Mouse (Mus musculus) MEL (cell line): ENCODE data around the gene Spg21.

Experiments
- CTCF ChIP-seq, 3 experiments: IDR thresholded peaks in 2 of 3; conservative IDR thresholded peaks in 1 of 3; 2 replicates each; pipeline ENCODE4 v1.5.1; 2011 to 2012; ENCODE audit warnings: low read length in 3 of 3, low read depth in 2 of 3, mild to moderate bottlenecking in 2 of 3, improper control_type of control experiment in 1 of 3, inconsistent platforms in 1 of 3, mixed read lengths in 1 of 3, moderate library complexity in 1 of 3; ENCODE audit not compliant: control insufficient read depth in 1 of 3, insufficient read depth in 1 of 3, poor library complexity in 1 of 3, severe bottlenecking in 1 of 3
- E2F4 ChIP-seq: IDR thresholded peaks from 2 replicates; pipeline ENCODE4 v1.6.1; 2011; ENCODE audit warnings: low read depth, low read length, improper control_type of control experiment, borderline replicate concordance
- EP300 ChIP-seq, 2 experiments: IDR thresholded peaks; 2 replicates each; pipeline ENCODE4 v1.6.1; 2011; ENCODE audit warnings: improper control_type of control experiment in 2 of 2, low read length in 2 of 2, low read depth in 1 of 2, mild to moderate bottlenecking in 1 of 2
- HCFC1 ChIP-seq: IDR thresholded peaks from 2 replicates; pipeline ENCODE4 v1.6.1; 2012; ENCODE audit warnings: low read depth, mild to moderate bottlenecking, inconsistent platforms, low read length, improper control_type of control experiment, moderate library complexity
- NELFE ChIP-seq: IDR thresholded peaks from 2 replicates; pipeline ENCODE4 v1.6.1; 2011; ENCODE audit warnings: low read depth, low read length, improper control_type of control experiment
- POLR2A ChIP-seq, 2 experiments: IDR thresholded peaks; 2 replicates each; pipeline ENCODE4 v1.6.1; 2011 to 2012; ENCODE audit warnings: low read length in 2 of 2, mild to moderate bottlenecking in 2 of 2, control low read depth in 1 of 2, improper control_type of control experiment in 1 of 2, low read depth in 1 of 2, moderate library complexity in 1 of 2; ENCODE audit not compliant: control insufficient read depth in 1 of 2, insufficient read depth in 1 of 2, poor library complexity in 1 of 2
- POLR2AphosphoS2 ChIP-seq: IDR thresholded peaks from 2 replicates; pipeline ENCODE4 v1.6.1; 2011; ENCODE audit warnings: low read length, improper control_type of control experiment
- USF2 ChIP-seq, 2 experiments: IDR thresholded peaks; 2 replicates each; pipeline ENCODE4 v1.6.1; 2011 to 2012; ENCODE audit warnings: improper control_type of control experiment in 2 of 2, low read length in 2 of 2, borderline replicate concordance in 1 of 2, inconsistent platforms in 1 of 2, low read depth in 1 of 2, mild to moderate bottlenecking in 1 of 2; ENCODE audit not compliant: insufficient read depth in 1 of 2
- ZKSCAN1 ChIP-seq: IDR thresholded peaks from 2 replicates; pipeline ENCODE4 v1.6.1; 2012; ENCODE audit warnings: low read depth, mild to moderate bottlenecking, inconsistent platforms, low read length, improper control_type of control experiment, moderate library complexity

DNA sequence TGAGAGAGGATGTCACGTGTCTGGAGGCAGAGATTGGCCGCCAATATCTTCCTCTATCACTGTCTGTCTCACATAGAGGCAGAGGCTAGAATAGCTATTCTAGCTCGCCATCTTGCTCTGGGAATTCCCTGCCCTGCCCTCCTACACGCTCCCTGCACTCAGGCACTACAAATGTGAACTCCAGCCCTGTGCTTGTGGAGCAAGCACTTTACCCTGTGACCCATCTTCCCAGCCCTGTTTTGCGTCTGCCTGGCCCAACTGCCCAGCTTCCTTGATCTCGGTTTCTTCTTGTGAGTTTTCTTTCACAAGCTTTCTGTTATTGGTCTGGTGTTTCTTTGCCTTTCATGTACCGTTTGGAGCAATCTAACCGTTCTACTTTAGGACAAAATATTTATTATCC, 18.4 kb downstream of the Spg21 start:
- no peak for TF ChIP-seq E2F4
- no peak for TF ChIP-seq EP300 (IDR thresholded peaks at IDR 0.05; ENCODE audit: low read depth in 1 of 2, low read length in 2 of 2)
- no peak for TF ChIP-seq CTCF (IDR thresholded peaks at IDR 0.05 in 2 of 3, conservative IDR thresholded peaks at IDR 0.05 in 1 of 3; ENCODE audit: control insufficient read depth in 1 of 3, insufficient read depth in 1 of 3, low read depth in 2 of 3, low read length in 3 of 3, poor library complexity in 1 of 3, severe bottlenecking in 1 of 3)
- TF ChIP-seq POLR2A (IDR thresholded peaks at IDR 0.05; ENCODE audit: control insufficient read depth in 1 of 2, insufficient read depth in 1 of 2, low read depth in 1 of 2, low read length in 2 of 2, poor library complexity in 1 of 2), result no peak
- TF ChIP-seq HCFC1, result no peak
- TF ChIP-seq POLR2AphosphoS2, result no peak
- no peak for TF ChIP-seq NELFE
- TF ChIP-seq USF2 (IDR thresholded peaks at IDR 0.05; ENCODE audit: borderline replicate concordance in 1 of 2, insufficient read depth in 1 of 2, low read depth in 1 of 2, low read length in 2 of 2), result no peak
- no peak for TF ChIP-seq ZKSCAN1
